8 mouse cellular contexts compared by ENCODE assay signal in genomic region chr4:123116011-123116410, GRCm38 (mm10). TPM values are rescaled to one million over a fixed set of nuclear protein-coding genes. Genes with fewer than 3 reads are reported as not detected.
DNase-seq lines count a peak whose midpoint lies in the region; ATAC-seq lines count a peak whose summit lies in the region.

Gene Oxct2b, plus strand, starts transcription at chr4:123116266.

- H3K9ac ChIP-seq in kidney, embryonic 14.5 days (ENCODE audit: low read depth, low read length) = peak within 1 kb of the TSS; percentile 37; the same call in 1 of the 2 replicates
- peak within 1 kb of the TSS; percentile 49 for H3K9ac ChIP-seq in hindbrain, embryonic 15.5 days

- H3K27me3 ChIP-seq in kidney, embryonic 14.5 days (ENCODE audit: control insufficient read depth, insufficient read depth, low read length) = peaks cover 8% of the 10 kb centered on the region; the same call in 1 of the 2 replicates
- H3K27me3 ChIP-seq in hindbrain, embryonic 15.5 days = no peaks in the 10 kb centered on the region

- peak within 1 kb of the TSS; percentile 52 for H3K4me2 ChIP-seq in kidney, embryonic 14.5 days (replicated peaks; ENCODE audit: low read depth, low read length)
- peak within 1 kb of the TSS; percentile 69 for H3K4me2 ChIP-seq in hindbrain, embryonic 15.5 days

- no peaks in the 10 kb centered on the region for H3K4me1 ChIP-seq in kidney, embryonic 14.5 days (ENCODE audit: control insufficient read depth, insufficient read depth, low read length)
- H3K4me1 ChIP-seq in hindbrain, embryonic 15.5 days (replicated peaks) = peaks cover 6% of the 10 kb centered on the region; the same call in 1 of the 2 replicates

- H3K27ac ChIP-seq in kidney, embryonic 14.5 days (ENCODE audit: low read depth, low read length) = no peak within 1 kb of the TSS
- H3K27ac ChIP-seq in hindbrain, embryonic 15.5 days (replicated peaks) = no peak within 1 kb of the TSS

- WGBS in kidney, embryonic 14.5 days = 9% methylated on average over 22 of the region's 22 CpGs
- WGBS in hindbrain, embryonic 15.5 days = 14% methylated on average over 22 of the region's 22 CpGs

- DNase-seq in kidney, adult 11 months = no peak
- peak; percentile 41 for DNase-seq in embryo, embryonic 11 days
- peak; percentile 45 for DNase-seq in neural tube, embryonic 10.5 days (ENCODE audit: extremely low spot score, low spot score)
- DNase-seq in cerebellum, postnatal 4 days (ENCODE audit: low spot score in 2 of 2) = no peak
- DNase-seq in right cerebral cortex, adult 2 months (ENCODE audit: low spot score in 2 of 2) = no peak
- DNase-seq in kidney, adult 18-20 months = no peak

- H3K9me3 ChIP-seq in kidney, embryonic 14.5 days (ENCODE audit: control insufficient read depth, low read length) = no peaks in the 10 kb centered on the region
- no peaks in the 10 kb centered on the region for H3K9me3 ChIP-seq in hindbrain, embryonic 15.5 days

- H3K36me3 ChIP-seq in kidney, embryonic 14.5 days (ENCODE audit: control insufficient read depth, insufficient read depth, low read length) = no peaks in the 10 kb centered on the region
- no peaks in the 10 kb centered on the region for H3K36me3 ChIP-seq in hindbrain, embryonic 15.5 days

- ATAC-seq in kidney, embryonic 14.5 days (ENCODE audit: low FRiP score, low TSS enrichment) = peak; percentile 25; the same call in 1 of the 2 replicates
- peak; percentile 51 for ATAC-seq in hindbrain, embryonic 15.5 days (ENCODE audit: low FRiP score, low read depth)

- H3K4me3 ChIP-seq in kidney, embryonic 14.5 days (ENCODE audit: low read length) = peak within 1 kb of the TSS; percentile 31
- peak within 1 kb of the TSS; percentile 42 for H3K4me3 ChIP-seq in hindbrain, embryonic 15.5 days

RNA-seq across cellular contexts. Expression of gene Oxct2b, which starts in this region (rescaled TPM):
- polyA plus RNA-seq in kidney, embryonic 14.5 days (2014; fragmentation: Nextera tagmentation; extraction: Ambion mirVana) = 0.45 TPM in 1 of 2 replicates, not detected in the other
- polyA plus RNA-seq in hindbrain, embryonic 15.5 days (2015; fragmentation: Nextera tagmentation; extraction: Ambion mirVana) = 0.37 and 0.64 TPM in 2 replicates

Comparison
In these comparisons a context has a peak if more than half of its experiments do, and no peak if none do; other contexts are left out.
1. Peak in ATAC-seq, H3K4me3 ChIP-seq, H3K9ac ChIP-seq and H3K4me2 ChIP-seq in kidney, embryonic 14.5 days; RNA of the gene not detected or under 1 TPM.
2. Peak in ATAC-seq, H3K4me3 ChIP-seq, H3K9ac ChIP-seq and H3K4me2 ChIP-seq in hindbrain, embryonic 15.5 days; RNA of the gene not detected or under 1 TPM.
3. DNase-seq: peak in embryo, embryonic 11 days (single experiment) and neural tube, embryonic 10.5 days (single experiment); none in kidney, adult 11 months (single experiment), cerebellum, postnatal 4 days (0 of 2), right cerebral cortex, adult 2 months (0 of 2) and kidney, adult 18-20 months (single experiment).